In genomic region chr2:20865795-20866194, GRCm38 (mm10) we compare ENCODE assay signal across 24 mouse cellular contexts.
"Had no signal": no experiment of that assay in that cellular context is flagged by ENCODE, and none has a peak within 500 bp of the region (broad histone marks: within the 10 kb centered on the region; RNA-seq: fewer than 3 reads in every experiment).

No protein-coding gene starts in this region.

- H3K4me3 ChIP-seq: kidney, embryonic 15.5 days; limb, embryonic 12.5 days; limb, embryonic 15.5 days; midbrain, embryonic 10.5 days; midbrain, embryonic 13.5 days; myocyte; neural tube, embryonic 15.5 days had no signal

- DNase-seq: kidney, postnatal 10 days; kidney, postnatal 36 days; left cerebral cortex, postnatal 4 days; liver, postnatal 0 days; right cerebral cortex, adult 18-20 months; right cerebral cortex, postnatal 14 days; right cerebral cortex, postnatal 4 days; thymus, adult 2 months; thymus, postnatal 14 days; thymus, postnatal 4 days had no signal

- H3K27ac ChIP-seq: kidney, embryonic 15.5 days; limb, embryonic 12.5 days; limb, embryonic 15.5 days; liver, embryonic 14.5 days; macrophage; midbrain, embryonic 10.5 days; midbrain, embryonic 13.5 days; neural tube, embryonic 15.5 days; stomach, postnatal 0 days had no signal

- H3K9ac ChIP-seq: kidney, embryonic 15.5 days; limb, embryonic 12.5 days; limb, embryonic 15.5 days; liver, embryonic 14.5 days; liver, postnatal 0 days; lung, embryonic 14.5 days; midbrain, embryonic 13.5 days; neural tube, embryonic 15.5 days had no signal

- H3K9me3 ChIP-seq: kidney, embryonic 15.5 days; limb, embryonic 12.5 days; limb, embryonic 15.5 days; midbrain, embryonic 10.5 days; midbrain, embryonic 13.5 days; neural tube, embryonic 15.5 days had no signal

- H3K27me3 ChIP-seq: kidney, embryonic 15.5 days; limb, embryonic 12.5 days; limb, embryonic 15.5 days; midbrain, embryonic 13.5 days; neural tube, embryonic 15.5 days had no signal

- H3K4me2 ChIP-seq: kidney, embryonic 15.5 days; limb, embryonic 12.5 days; limb, embryonic 15.5 days; liver, embryonic 11.5 days; lung, embryonic 14.5 days; midbrain, embryonic 13.5 days; neural tube, embryonic 15.5 days had no signal

- ATAC-seq: liver, postnatal 0 days; lung, postnatal 0 days; midbrain, embryonic 13.5 days; midbrain, embryonic 16.5 days had no signal

- H3K4me1 ChIP-seq: kidney, embryonic 15.5 days; limb, embryonic 15.5 days; midbrain, embryonic 10.5 days; midbrain, embryonic 13.5 days had no signal
